Mouse (Mus musculus) C2C12 (cell line): ENCODE data around the gene Pld6. TPM values are rescaled to one million over a fixed set of nuclear protein-coding genes. Genes with fewer than 3 reads are reported as not detected.

ENCODE experiments used
- H3K27me3 ChIP-seq: one replicate; pipeline ENCODE4 v1.6.1; 2011; ENCODE audit not compliant: control insufficient read depth, insufficient read depth, insufficient read length
- H3K36me3 ChIP-seq: one replicate; pipeline ENCODE4 v1.6.1; 2011; ENCODE audit not compliant: control insufficient read depth, insufficient read depth
- H3K4me3 ChIP-seq: one replicate; pipeline ENCODE4 v1.5.1; 2011; ENCODE audit warnings: mild to moderate bottlenecking, control low read depth; ENCODE audit not compliant: poor library complexity, insufficient read depth, severe bottlenecking
- H3K79me2 ChIP-seq: one replicate; pipeline ENCODE4 v1.6.1; 2011; ENCODE audit not compliant: control insufficient read depth, insufficient read depth
- H3K79me3 ChIP-seq: one replicate; pipeline ENCODE4 v1.6.1; 2011; ENCODE audit warnings: low read depth, control low read depth
- H3ac ChIP-seq: one replicate; pipeline ENCODE3; 2011; ENCODE audit warnings: low read depth; ENCODE audit not compliant: control insufficient read depth, insufficient read length
- CEBPB ChIP-seq: IDR thresholded peaks from one replicate; pipeline ENCODE4 v1.6.1; 2011; ENCODE audit warnings: low read depth, mild to moderate bottlenecking, control low read depth, moderate library complexity
- CTCF ChIP-seq: IDR thresholded peaks from one replicate; pipeline ENCODE4 v1.5.1; 2011; ENCODE audit not compliant: control insufficient read depth, insufficient read depth, insufficient read length
- FOSL1 ChIP-seq: IDR thresholded peaks from one replicate; pipeline ENCODE4 v1.8.0; 2011; ENCODE audit warnings: mild to moderate bottlenecking, low read length; ENCODE audit not compliant: poor library complexity, insufficient read depth, severe bottlenecking
- MAX ChIP-seq: IDR thresholded peaks from one replicate; pipeline ENCODE4 v1.6.1; 2011; ENCODE audit warnings: mild to moderate bottlenecking, control low read depth
- MYOD1 ChIP-seq: IDR thresholded peaks from one replicate; pipeline ENCODE4 v1.6.1; 2011; ENCODE audit warnings: low read depth; ENCODE audit not compliant: control insufficient read depth, insufficient read length
- MYOG ChIP-seq: IDR thresholded peaks from one replicate; pipeline ENCODE4 v1.6.1; 2011; ENCODE audit not compliant: control insufficient read depth, insufficient read length; ENCODE audit errors: extremely low read depth
- USF1 ChIP-seq: IDR thresholded peaks from one replicate; pipeline ENCODE4 v1.6.1; 2011; ENCODE audit warnings: low read depth, mild to moderate bottlenecking, control low read depth, moderate library complexity
- long read RNA-seq, 2 experiments: library from polyadenylated mRNA; unstranded; transcript quantifications; one replicate each; pipeline ENCODE4 v2.0.0; 2019 to 2020
- polyA plus RNA-seq: library from polyadenylated mRNA; unstranded; fragments of >200 nt; fragmentation: generic; extraction: Trizol; gene quantifications from one replicate; pipeline ENCODE4 v1.2.1, GENCODE M21; 2012; ENCODE audit warnings: missing spikeins

Gene Pld6
- 0.02 TPM for polyA plus RNA-seq
- long read RNA-seq, experiment 1 = 0 reads
- long read RNA-seq, experiment 2 = 0 reads

GRCm38 (mm10) chr11:59787199-59787781 lies at the start of gene Pld6:
TSS of gene Pld6 (minus strand) at chr11:59787645.
- H3ac ChIP-seq = no peak within 1 kb of the TSS

GRCm38 (mm10) chr11:59821625-59822024 lies 34.2 kb upstream of the Pld6 start:
- H3K4me3 ChIP-seq = no peak overlapping the region
- H3K36me3 ChIP-seq = peaks cover 96% of the 10 kb centered on the region
- no peak overlapping the region for H3ac ChIP-seq
- no peaks in the 10 kb centered on the region for H3K27me3 ChIP-seq
- no peaks in the 10 kb centered on the region for H3K79me3 ChIP-seq
- no peaks in the 10 kb centered on the region for H3K79me2 ChIP-seq
- no peak for TF ChIP-seq CTCF
- TF ChIP-seq FOSL1 = no peak
- TF ChIP-seq MYOG = no peak
- no peak for TF ChIP-seq USF1
- no peak for TF ChIP-seq MAX
- TF ChIP-seq CEBPB = no peak
- TF ChIP-seq MYOD1 = no peak

More at GRCm38 (mm10) chr11:59787199-59787781, at the start of gene Pld6:
- H3K79me2 ChIP-seq = no peaks in the 10 kb centered on the region
- H3K27me3 ChIP-seq = no peaks in the 10 kb centered on the region
- no peak for TF ChIP-seq USF1
- H3K4me3 ChIP-seq = no peak within 1 kb of the TSS
- H3K79me3 ChIP-seq = no peaks in the 10 kb centered on the region
- peaks cover 14% of the 10 kb centered on the region for H3K36me3 ChIP-seq

- H3K36me3 ChIP-seq = peaks cover 69% of the 10 kb centered on the region
- H3K4me3 ChIP-seq = no peak overlapping the region
- no peak overlapping the region for H3ac ChIP-seq
- no peaks in the 10 kb centered on the region for H3K79me3 ChIP-seq
- H3K79me2 ChIP-seq = no peaks in the 10 kb centered on the region
- TF ChIP-seq MAX = no peak
- TF ChIP-seq CTCF = no peak
- no peak for TF ChIP-seq FOSL1
- TF ChIP-seq USF1 = no peak
- no peak for TF ChIP-seq CEBPB
- no peak for TF ChIP-seq MYOG
- TF ChIP-seq MYOD1 = no peak
- no peaks in the 10 kb centered on the region for H3K27me3 ChIP-seq
These were observed 30.5 kb upstream of the Pld6 start for GRCm38 (mm10) chr11:59817916-59818315.

GRCm38 (mm10) chr11:59815482-59816065 lies 28.1 kb upstream of the Pld6 start:
- Histone ChIP-seq H3ac (no peak overlapping the region), H3K36me3 (peaks cover 48% of the 10 kb centered on the region)

GRCm38 (mm10) chr11:59814936-59815335 lies 27.5 kb upstream of the Pld6 start:
- TF ChIP-seq CEBPB = no peak
- TF ChIP-seq MYOG = no peak
- no peak for TF ChIP-seq CTCF
- no peak for TF ChIP-seq FOSL1
- no peak for TF ChIP-seq MAX
- H3K4me3 ChIP-seq = no peak overlapping the region
- H3ac ChIP-seq = no peak overlapping the region
- no peaks in the 10 kb centered on the region for H3K79me2 ChIP-seq
- H3K36me3 ChIP-seq = peaks cover 42% of the 10 kb centered on the region
- H3K79me3 ChIP-seq = no peaks in the 10 kb centered on the region
- H3K27me3 ChIP-seq = no peaks in the 10 kb centered on the region

More at GRCm38 (mm10) chr11:59815482-59816065, 28.1 kb upstream of the Pld6 start:
- Histone ChIP-seq H3K4me3 (no peak overlapping the region), H3K79me3 (no peaks in the 10 kb centered on the region), H3K79me2 (no peaks in the 10 kb centered on the region), H3K27me3 (no peaks in the 10 kb centered on the region)
- TF ChIP-seq MAX (no peak), CEBPB (no peak), MYOG (no peak), MYOD1 (no peak), CTCF (no peak), USF1 (no peak), FOSL1 (no peak)

GRCm38 (mm10) chr11:59814311-59814710 lies 26.9 kb upstream of the Pld6 start:
- peaks cover 36% of the 10 kb centered on the region for H3K36me3 ChIP-seq
- H3K4me3 ChIP-seq = no peak overlapping the region
- TF ChIP-seq MAX = no peak
- no peak for TF ChIP-seq CTCF
- TF ChIP-seq USF1 = no peak
- TF ChIP-seq MYOD1 = no peak
- no peak for TF ChIP-seq CEBPB
- no peak for TF ChIP-seq FOSL1
- no peak for TF ChIP-seq MYOG

More at GRCm38 (mm10) chr11:59814311-59814710, 26.9 kb upstream of the Pld6 start:
- H3K79me3 ChIP-seq = peaks cover 1% of the 10 kb centered on the region
- H3K79me2 ChIP-seq = peaks cover 3% of the 10 kb centered on the region
- H3ac ChIP-seq = no peak overlapping the region
- no peaks in the 10 kb centered on the region for H3K27me3 ChIP-seq
